Mouse (Mus musculus) thymus, adult 2 months (tissue): ENCODE data around the gene Ndrg4. TPM values are rescaled to one million over a fixed set of nuclear protein-coding genes. Genes with fewer than 3 reads are reported as not detected.

ENCODE experiments used
- DNase-seq: peaks from one replicate; pipeline ENCODE4 v3.0.0; 2021
- H3K27ac ChIP-seq: fragments of 200-500 bp; 2 replicates; pipeline ENCODE4 v1.5.1; 2012; ENCODE audit warnings: low read length, control low read depth; ENCODE audit not compliant: control insufficient read depth, insufficient read depth
- H3K27me3 ChIP-seq: fragments of 200-500 bp; 2 replicates; pipeline ENCODE4 v1.6.1; 2012; ENCODE audit warnings: mild to moderate bottlenecking, low read length, moderate library complexity, mixed read lengths; ENCODE audit not compliant: control insufficient read depth, insufficient read depth
- H3K36me3 ChIP-seq: fragments of 200-500 bp; 2 replicates; pipeline ENCODE4 v1.6.1; 2012; ENCODE audit warnings: mild to moderate bottlenecking, low read length, moderate library complexity; ENCODE audit not compliant: control insufficient read depth, insufficient read depth
- H3K4me1 ChIP-seq: fragments of 200-500 bp; replicated peaks from 2 replicates; pipeline ENCODE4 v1.6.1; 2012; ENCODE audit warnings: low read length; ENCODE audit not compliant: control insufficient read depth, insufficient read depth
- H3K4me3 ChIP-seq: fragments of 200-500 bp; 2 replicates; pipeline ENCODE4 v1.5.1; 2012; ENCODE audit warnings: mild to moderate bottlenecking, low read length, control low read depth, moderate library complexity; ENCODE audit not compliant: control insufficient read depth, insufficient read depth
- CTCF ChIP-seq: fragments of 200-500 bp; IDR thresholded peaks from 2 replicates; pipeline ENCODE4 v1.5.1; 2012; ENCODE audit warnings: mild to moderate bottlenecking, control low read depth, low read length, moderate library complexity, borderline replicate concordance; ENCODE audit not compliant: control insufficient read depth, poor library complexity, insufficient read depth; ENCODE audit errors: extremely low read depth
- POLR2A ChIP-seq: fragments of 200-500 bp; IDR thresholded peaks from 2 replicates; pipeline ENCODE4 v1.6.1; 2012; ENCODE audit warnings: mild to moderate bottlenecking, low read length, control low read depth, moderate library complexity; ENCODE audit not compliant: control insufficient read depth, poor library complexity, insufficient read depth; ENCODE audit errors: extremely low read depth
- WGBS: fragments of 180-500 bp; shearing (Covaris S2); methylation state at CpG from one replicate; pipeline ENCODE4 v1.1.7; 2018; 5-methylcytosine and 5-hydroxymethylcytosine counted together
- polyA plus RNA-seq: library from polyadenylated mRNA; depleted of rRNA; stranded (reverse); fragments of >200 nt; gene quantifications from 2 replicates; pipeline ENCODE4 v1.2.3, GENCODE M21; 2012

The Ndrg4 gene
- polyA plus RNA-seq, 1 experiment, result 28.3 TPM

GRCm38 (mm10) chr8:95653351-95653750 is 23.4 kb upstream of the Ndrg4 start:
- TF ChIP-seq POLR2A (no peak), CTCF (no peak)
- Histone ChIP-seq H3K36me3 (no peaks in the 10 kb centered on the region), H3K4me1 (no peaks in the 10 kb centered on the region), H3K27ac (no peak overlapping the region), H3K4me3 (no peak overlapping the region), H3K27me3 (no peaks in the 10 kb centered on the region)
- WGBS, result 80% methylated on average over 5 of the region's 5 CpGs
- DNase-seq, result no peak

GRCm38 (mm10) chr8:95655831-95656230 is 20.9 kb upstream of the Ndrg4 start:
- DNase-seq, result no peak

GRCm38 (mm10) chr8:95656316-95657002 is 20.3 kb upstream of the Ndrg4 start:
- Histone ChIP-seq H3K27me3 (no peaks in the 10 kb centered on the region), H3K4me3 (no peak overlapping the region), H3K4me1 (no peaks in the 10 kb centered on the region), H3K36me3 (no peaks in the 10 kb centered on the region), H3K27ac (no peak overlapping the region)
- TF ChIP-seq POLR2A (no peak), CTCF (no peak)
- WGBS, result 90% methylated on average over 5 of the region's 5 CpGs
- no peak for DNase-seq

More at GRCm38 (mm10) chr8:95655831-95656230, 20.9 kb upstream of the Ndrg4 start:
- Histone ChIP-seq H3K27ac (no peak overlapping the region), H3K36me3 (no peaks in the 10 kb centered on the region), H3K4me3 (no peak overlapping the region), H3K27me3 (no peaks in the 10 kb centered on the region), H3K4me1 (no peaks in the 10 kb centered on the region)
- TF ChIP-seq CTCF (no peak), POLR2A (no peak)
- 92% methylated on average over 7 of the region's 7 CpGs for WGBS

- Histone ChIP-seq H3K4me3 (no peak overlapping the region), H3K27me3 (no peaks in the 10 kb centered on the region), H3K36me3 (no peaks in the 10 kb centered on the region), H3K4me1 (no peaks in the 10 kb centered on the region), H3K27ac (no peak overlapping the region)
- WGBS, result 64% methylated on average over 2 of the region's 2 CpGs
- no peak for DNase-seq
- TF ChIP-seq CTCF (no peak), POLR2A (no peak)
Observed at GRCm38 (mm10) chr8:95657523-95657922, 19.3 kb upstream of the Ndrg4 start.

DNA sequence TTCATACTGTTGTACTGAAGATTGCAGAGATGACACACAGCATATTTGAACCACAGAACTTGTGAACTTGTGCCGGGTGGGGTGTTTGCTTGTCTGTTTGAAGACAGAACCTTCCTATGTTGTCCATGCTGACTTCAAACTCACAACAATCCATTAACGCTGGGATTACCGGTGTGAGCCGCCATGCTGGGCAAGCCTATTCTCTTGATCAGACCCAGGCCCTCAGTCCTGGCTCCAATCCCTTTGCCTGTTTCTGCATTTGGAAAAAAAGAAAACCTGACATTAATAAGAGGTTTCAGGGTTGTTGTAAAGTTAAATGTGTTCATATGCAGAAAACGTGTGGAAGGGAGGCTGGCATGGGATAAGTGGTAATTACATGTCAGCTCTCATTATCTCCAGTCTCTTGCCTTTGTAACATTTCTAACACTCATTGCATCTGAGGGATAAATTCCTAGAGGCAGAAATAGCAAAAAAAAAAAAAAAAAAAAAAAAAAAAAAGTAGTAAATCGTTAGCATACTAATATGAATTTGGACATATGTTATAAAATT is 16.4 kb upstream of the Ndrg4 start:
- TF ChIP-seq CTCF, result no peak
- TF ChIP-seq POLR2A, result no peak
- Histone ChIP-seq H3K27ac (no peak overlapping the region), H3K4me3 (no peak overlapping the region), H3K27me3 (no peaks in the 10 kb centered on the region), H3K4me1 (no peaks in the 10 kb centered on the region), H3K36me3 (no peaks in the 10 kb centered on the region)
- 92% methylated on average over 6 of the region's 6 CpGs for WGBS
- no peak for DNase-seq

DNA sequence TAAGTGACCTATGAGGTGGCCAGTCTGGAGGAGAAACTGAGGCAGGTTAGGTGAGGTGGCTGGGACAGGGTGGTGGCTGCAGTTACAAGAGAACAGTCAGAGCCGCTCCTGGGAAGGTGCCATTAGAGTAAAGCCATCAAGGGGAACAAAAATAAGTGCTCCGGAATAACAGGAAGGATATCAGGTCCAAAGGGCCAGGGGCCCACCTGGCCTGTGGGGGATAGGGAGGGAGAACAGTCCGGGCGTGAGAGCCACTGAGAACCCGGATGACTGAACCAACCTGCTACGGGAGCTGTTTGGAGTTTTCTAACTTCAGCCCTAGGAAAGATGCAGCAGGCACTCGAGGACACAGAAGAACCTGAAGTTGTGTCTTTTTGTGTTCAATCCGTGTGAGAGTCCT is 15.7 kb upstream of the Ndrg4 start:
- H3K27me3 ChIP-seq, result no peaks in the 10 kb centered on the region
- no peaks in the 10 kb centered on the region for H3K36me3 ChIP-seq
- no peak overlapping the region for H3K4me3 ChIP-seq
- TF ChIP-seq CTCF, result no peak
- TF ChIP-seq POLR2A, result no peak
- WGBS, result 77% methylated on average over 8 of the region's 8 CpGs
- no peaks in the 10 kb centered on the region for H3K4me1 ChIP-seq
- H3K27ac ChIP-seq, result no peak overlapping the region
- DNase-seq, result no peak

DNA sequence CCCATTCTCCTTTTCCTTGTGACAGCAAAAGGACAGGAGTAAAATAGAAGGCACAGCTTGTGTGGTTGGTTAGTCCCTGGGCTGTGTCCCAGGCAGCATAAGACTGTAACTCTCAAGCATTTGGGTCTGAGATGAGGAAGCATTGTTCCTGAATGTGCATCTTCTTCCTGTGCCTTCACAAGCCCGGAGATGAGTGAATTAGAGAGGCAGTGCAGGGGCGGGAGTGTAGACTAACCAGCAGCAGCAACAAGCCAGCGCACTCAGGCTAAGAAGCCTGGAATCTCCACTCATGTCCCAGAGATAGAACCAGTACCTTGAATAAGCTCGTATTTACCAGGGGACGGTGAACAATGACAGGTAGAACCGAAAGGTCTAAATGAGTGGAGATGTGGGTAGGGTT is 15.2 kb upstream of the Ndrg4 start:
- no peaks in the 10 kb centered on the region for H3K4me1 ChIP-seq
- no peak for TF ChIP-seq CTCF
- no peak for TF ChIP-seq POLR2A
- no peak overlapping the region for H3K4me3 ChIP-seq
- H3K36me3 ChIP-seq, result no peaks in the 10 kb centered on the region
- no peak for DNase-seq
- no peak overlapping the region for H3K27ac ChIP-seq
- WGBS, result 89% methylated on average over 6 of the region's 6 CpGs
- no peaks in the 10 kb centered on the region for H3K27me3 ChIP-seq
